Mouse (Mus musculus) myocyte (in vitro differentiated cells): Measurements from ENCODE around the gene Filip1. TPM values are rescaled to one million over a fixed set of nuclear protein-coding genes. Genes with fewer than 3 reads are reported as not detected.

ENCODE experiments used
- H3K27me3 ChIP-seq: one replicate; pipeline ENCODE4 v1.6.1; 2011; ENCODE audit not compliant: control insufficient read depth, insufficient read depth, insufficient read length
- H3K36me3 ChIP-seq: one replicate; pipeline ENCODE4 v1.6.1; 2011; ENCODE audit not compliant: control insufficient read depth, insufficient read depth
- H3K4me2 ChIP-seq: one replicate; pipeline ENCODE4 v1.6.1; 2011; ENCODE audit warnings: low read depth, control low read depth
- H3K4me3 ChIP-seq: one replicate; pipeline ENCODE4 v1.5.1; 2011; ENCODE audit warnings: mild to moderate bottlenecking, control low read depth, moderate library complexity
- H3K79me2 ChIP-seq: one replicate; pipeline ENCODE4 v1.6.1; 2011; ENCODE audit not compliant: control insufficient read depth, insufficient read depth
- H3ac ChIP-seq: one replicate; pipeline ENCODE4 v1.6.1; 2011; ENCODE audit not compliant: control insufficient read depth, insufficient read length
- CEBPB ChIP-seq: IDR thresholded peaks from 2 replicates; pipeline ENCODE4 v1.6.1; 2011; ENCODE audit warnings: mild to moderate bottlenecking, moderate library complexity; ENCODE audit not compliant: poor library complexity, insufficient read depth, severe bottlenecking
- E2F4 ChIP-seq: IDR thresholded peaks from one replicate; pipeline ENCODE4 v1.6.1; 2011; ENCODE audit warnings: mild to moderate bottlenecking, control low read depth, moderate library complexity; ENCODE audit not compliant: insufficient read depth
- MAX ChIP-seq: IDR thresholded peaks from one replicate; pipeline ENCODE4 v1.6.1; 2011; ENCODE audit warnings: low read depth, mild to moderate bottlenecking, control low read depth
- MYOD1 ChIP-seq, 3 experiments: IDR thresholded peaks; one replicate each; pipeline ENCODE4 v1.6.1; 2011; ENCODE audit warnings: control low read depth in 2 of 3, low read depth in 2 of 3, mild to moderate bottlenecking in 2 of 3, moderate library complexity in 1 of 3; ENCODE audit not compliant: insufficient read length in 2 of 3, control insufficient read depth in 1 of 3
- MYOG ChIP-seq, 3 experiments: IDR thresholded peaks; one replicate each; pipeline ENCODE4 v1.6.1; 2011; ENCODE audit warnings: control low read depth in 2 of 3, low read depth in 2 of 3, mild to moderate bottlenecking in 2 of 3; ENCODE audit not compliant: insufficient read length in 2 of 3, control insufficient read depth in 1 of 3, insufficient read depth in 1 of 3
- POLR2A ChIP-seq: IDR thresholded peaks from one replicate; pipeline ENCODE4 v1.6.1; 2011; ENCODE audit warnings: low read depth, mild to moderate bottlenecking, control low read depth, moderate library complexity; ENCODE audit not compliant: insufficient read length
- POLR2AphosphoS2 ChIP-seq: IDR thresholded peaks from one replicate; pipeline ENCODE4 v1.6.1; 2011; ENCODE audit warnings: low read depth, control low read depth; ENCODE audit not compliant: insufficient read length
- REST ChIP-seq: IDR thresholded peaks from one replicate; pipeline ENCODE4 v1.6.1; 2011; ENCODE audit warnings: mild to moderate bottlenecking, control low read depth, moderate library complexity; ENCODE audit not compliant: insufficient read depth, insufficient read length
- SRF ChIP-seq: IDR thresholded peaks from one replicate; pipeline ENCODE4 v1.6.1; 2011; ENCODE audit warnings: low read depth; ENCODE audit not compliant: control insufficient read depth, insufficient read length
- TCF12 ChIP-seq: IDR thresholded peaks from one replicate; pipeline ENCODE4 v1.6.1; 2011; ENCODE audit warnings: mild to moderate bottlenecking, control low read depth; ENCODE audit not compliant: poor library complexity, insufficient read depth, severe bottlenecking
- TCF3 ChIP-seq: IDR thresholded peaks from one replicate; pipeline ENCODE4 v1.6.1; 2011; ENCODE audit warnings: low read depth, control low read depth; ENCODE audit not compliant: insufficient read length
- USF1 ChIP-seq: IDR thresholded peaks from one replicate; pipeline ENCODE4 v1.6.1; 2011; ENCODE audit warnings: low read depth, mild to moderate bottlenecking, control low read depth, moderate library complexity
- polyA plus RNA-seq: library from polyadenylated mRNA; unstranded; fragments of >200 nt; fragmentation: generic; extraction: Trizol; gene quantifications from one replicate; pipeline ENCODE4 v1.2.1, GENCODE M21; 2012; ENCODE audit warnings: missing spikeins

The Filip1 gene
- polyA plus RNA-seq, 1 experiment: 7.0 TPM

GRCm38 (mm10) chr9:79947414-79947813 is 65.2 kb downstream of the Filip1 start:
- Histone ChIP-seq H3K36me3 (no peaks in the 10 kb centered on the region), H3K4me2 (no peak overlapping the region)

GRCm38 (mm10) chr9:79944872-79945271 is 67.8 kb downstream of the Filip1 start:
- no peak overlapping the region for H3ac ChIP-seq
- H3K4me2 ChIP-seq: no peak overlapping the region
- no peak for TF ChIP-seq POLR2A
- TF ChIP-seq USF1: no peak
- no peak for TF ChIP-seq CEBPB
- no peak for TF ChIP-seq TCF3
- no peak for TF ChIP-seq TCF12
- no peak for TF ChIP-seq SRF
- TF ChIP-seq POLR2AphosphoS2: no peak
- no peak for TF ChIP-seq MAX
- no peak for TF ChIP-seq MYOD1 (IDR thresholded peaks at IDR 0.05; ENCODE audit: control insufficient read depth in 1 of 3, insufficient read length in 2 of 3, low read depth in 2 of 3)
- TF ChIP-seq MYOG (IDR thresholded peaks at IDR 0.05; ENCODE audit: control insufficient read depth in 1 of 3, insufficient read depth in 1 of 3, insufficient read length in 2 of 3, low read depth in 2 of 3): no peak
- TF ChIP-seq REST: no peak
- no peak for TF ChIP-seq E2F4
- H3K4me3 ChIP-seq: no peak overlapping the region
- no peaks in the 10 kb centered on the region for H3K36me3 ChIP-seq
- no peaks in the 10 kb centered on the region for H3K79me2 ChIP-seq
- no peaks in the 10 kb centered on the region for H3K27me3 ChIP-seq

More at GRCm38 (mm10) chr9:79947414-79947813, 65.2 kb downstream of the Filip1 start:
- TF ChIP-seq E2F4 (no peak), CEBPB (no peak), SRF (no peak), MYOG (IDR thresholded peaks at IDR 0.05; ENCODE audit: control insufficient read depth in 1 of 3, insufficient read depth in 1 of 3, insufficient read length in 2 of 3, low read depth in 2 of 3) (no peak), USF1 (no peak), REST (no peak), MYOD1 (IDR thresholded peaks at IDR 0.05; ENCODE audit: control insufficient read depth in 1 of 3, insufficient read length in 2 of 3, low read depth in 2 of 3) (no peak)
- Histone ChIP-seq H3K27me3 (no peaks in the 10 kb centered on the region), H3K79me2 (no peaks in the 10 kb centered on the region), H3ac (no peak overlapping the region), H3K4me3 (no peak overlapping the region)

- Histone ChIP-seq H3K4me2 (no peak overlapping the region), H3K36me3 (no peaks in the 10 kb centered on the region), H3K27me3 (no peaks in the 10 kb centered on the region), H3ac (no peak overlapping the region), H3K4me3 (no peak overlapping the region), H3K79me2 (no peaks in the 10 kb centered on the region)
- no peak for TF ChIP-seq MYOD1 (IDR thresholded peaks at IDR 0.05; ENCODE audit: control insufficient read depth in 1 of 3, insufficient read length in 2 of 3, low read depth in 2 of 3)
- TF ChIP-seq TCF12: no peak
- no peak for TF ChIP-seq USF1
- TF ChIP-seq POLR2A: no peak
- TF ChIP-seq E2F4: no peak
- TF ChIP-seq REST: no peak
Measured at GRCm38 (mm10) chr9:79943986-79944385, 68.7 kb downstream of the Filip1 start.

- no peak overlapping the region for H3ac ChIP-seq
- no peak overlapping the region for H3K4me3 ChIP-seq
- no peaks in the 10 kb centered on the region for H3K36me3 ChIP-seq
- H3K27me3 ChIP-seq: no peaks in the 10 kb centered on the region
- no peak for TF ChIP-seq MYOD1 (IDR thresholded peaks at IDR 0.05; ENCODE audit: control insufficient read depth in 1 of 3, insufficient read length in 2 of 3, low read depth in 2 of 3)
- no peak for TF ChIP-seq CEBPB
- TF ChIP-seq E2F4: no peak
- no peak for TF ChIP-seq REST
- no peak for TF ChIP-seq USF1
- no peak for TF ChIP-seq POLR2A
- no peak for TF ChIP-seq SRF
- no peak for TF ChIP-seq MYOG (IDR thresholded peaks at IDR 0.05; ENCODE audit: control insufficient read depth in 1 of 3, insufficient read depth in 1 of 3, insufficient read length in 2 of 3, low read depth in 2 of 3)
- no peak for TF ChIP-seq TCF3
- TF ChIP-seq TCF12: no peak
- TF ChIP-seq POLR2AphosphoS2: no peak
- no peak for TF ChIP-seq MAX
- H3K4me2 ChIP-seq: no peak overlapping the region
- H3K79me2 ChIP-seq: no peaks in the 10 kb centered on the region
Measured at GRCm38 (mm10) chr9:79938416-79939206, 74.0 kb downstream of the Filip1 start.

GRCm38 (mm10) chr9:79937570-79937969 is 75.1 kb downstream of the Filip1 start:
- Histone ChIP-seq H3K36me3 (no peaks in the 10 kb centered on the region), H3K4me2 (no peak overlapping the region), H3K79me2 (no peaks in the 10 kb centered on the region), H3K4me3 (no peak overlapping the region), H3K27me3 (no peaks in the 10 kb centered on the region), H3ac (no peak overlapping the region)
- TF ChIP-seq REST: no peak
- no peak for TF ChIP-seq MAX
- no peak for TF ChIP-seq MYOG (IDR thresholded peaks at IDR 0.05; ENCODE audit: control insufficient read depth in 1 of 3, insufficient read depth in 1 of 3, insufficient read length in 2 of 3, low read depth in 2 of 3)
- no peak for TF ChIP-seq CEBPB
- TF ChIP-seq MYOD1 (IDR thresholded peaks at IDR 0.05; ENCODE audit: control insufficient read depth in 1 of 3, insufficient read length in 2 of 3, low read depth in 2 of 3): no peak
- no peak for TF ChIP-seq SRF
- TF ChIP-seq POLR2AphosphoS2: no peak
- TF ChIP-seq USF1: no peak
- TF ChIP-seq POLR2A: no peak
- TF ChIP-seq TCF3: no peak
- TF ChIP-seq E2F4: no peak
- no peak for TF ChIP-seq TCF12
